Mouse (Mus musculus) limb, embryonic 12.5 days (tissue): ENCODE data around the gene Cux2. TPM values are rescaled to one million over a fixed set of nuclear protein-coding genes. Genes with fewer than 3 reads are reported as not detected.
"Not testable (repeated sequence)": the region's sequence is repeated elsewhere in the genome, so short reads cannot be mapped to it uniquely, and the experiment has no call there.

Source experiments
- ATAC-seq: fragments of 200-750 bp; cut with Nextera tagmentation; 2 replicates; pipeline ENCODE4 v1.8.0; 2017; ENCODE audit warnings: low read depth, moderate TSS enrichment; ENCODE audit not compliant: insufficient number of reproducible peaks, insufficient read depth, low FRiP score, low TSS enrichment
- H3K27ac ChIP-seq: fragments of 300-500 bp; sonication (generic); 2 replicates; pipeline ENCODE4 v1.5.1; 2016; ENCODE audit warnings: mild to moderate bottlenecking, moderate library complexity
- H3K27me3 ChIP-seq: fragments of 300-500 bp; sonication (generic); 2 replicates; pipeline ENCODE4 v1.6.1; 2016; ENCODE audit warnings: mild to moderate bottlenecking, moderate library complexity
- H3K36me3 ChIP-seq: fragments of 300-500 bp; sonication (generic); 2 replicates; pipeline ENCODE4 v1.6.1; 2016; ENCODE audit warnings: mild to moderate bottlenecking, moderate library complexity
- H3K4me1 ChIP-seq: fragments of 300-500 bp; sonication (generic); replicated peaks from 2 replicates; pipeline ENCODE4 v1.6.1; 2016
- H3K4me2 ChIP-seq: fragments of 300-500 bp; sonication (generic); 2 replicates; pipeline ENCODE4 v1.6.1; 2016; ENCODE audit warnings: mild to moderate bottlenecking, moderate library complexity
- H3K4me3 ChIP-seq: fragments of 300-500 bp; sonication (generic); replicated peaks from 2 replicates; pipeline ENCODE4 v1.5.1; 2016; ENCODE audit warnings: mild to moderate bottlenecking
- H3K9ac ChIP-seq: fragments of 300-500 bp; sonication (generic); replicated peaks from 2 replicates; pipeline ENCODE4 v1.6.1; 2016; ENCODE audit warnings: mild to moderate bottlenecking, moderate library complexity
- H3K9me3 ChIP-seq: fragments of 300-500 bp; sonication (generic); 2 replicates; pipeline ENCODE4 v1.6.1; 2016; ENCODE audit warnings: mild to moderate bottlenecking, moderate library complexity
- WGBS: fragments of 180-500 bp; shearing (Covaris S2); methylation state at CpG from one replicate; pipeline ENCODE4 v1.1.7; 2016; 5-methylcytosine and 5-hydroxymethylcytosine counted together
- polyA plus RNA-seq: library from polyadenylated mRNA; unstranded; fragments of >200 nt; fragmentation: Nextera tagmentation; extraction: Ambion mirVana; gene quantifications from 2 replicates; pipeline ENCODE4 v1.2.1, GENCODE M21; 2016

Gene Cux2
- polyA plus RNA-seq, 1 experiment from 2014 or later: 5.0 TPM

GRCm38 (mm10) chr5:121847269-121847668, 202.6 kb downstream of the Cux2 start:
- 78% methylated on average over 3 of the region's 3 CpGs for WGBS
- H3K4me2 ChIP-seq, ATAC-seq, H3K4me3 ChIP-seq, H3K27ac ChIP-seq, H3K9me3 ChIP-seq, H3K9ac ChIP-seq: not testable (repeated sequence)
- H3K36me3 ChIP-seq: peaks cover 13% of the 10 kb centered on the region
- peaks cover 27% of the 10 kb centered on the region for H3K4me1 ChIP-seq
- H3K27me3 ChIP-seq: peaks cover 34% of the 10 kb centered on the region

GRCm38 (mm10) chr5:121846322-121846721, 203.6 kb downstream of the Cux2 start:
- H3K36me3 ChIP-seq: peaks cover 4% of the 10 kb centered on the region
- WGBS: 84% methylated on average over 11 of the region's 11 CpGs
- peaks cover 43% of the 10 kb centered on the region for H3K27me3 ChIP-seq
- no peaks in the 10 kb centered on the region for H3K9me3 ChIP-seq
- H3K9ac ChIP-seq: no peak overlapping the region
- H3K27ac ChIP-seq: no peak overlapping the region
- no peak overlapping the region for H3K4me3 ChIP-seq
- ATAC-seq: no peak
- peaks cover 29% of the 10 kb centered on the region for H3K4me1 ChIP-seq
- H3K4me2 ChIP-seq: no peak overlapping the region

- Histone ChIP-seq H3K9ac (no peak overlapping the region), H3K36me3 (no peaks in the 10 kb centered on the region), H3K27me3 (peaks cover 43% of the 10 kb centered on the region), H3K9me3 (no peaks in the 10 kb centered on the region), H3K4me3 (no peak overlapping the region), H3K4me1 (peaks cover 21% of the 10 kb centered on the region), H3K4me2 (no peak overlapping the region), H3K27ac (no peak overlapping the region)
- 25% methylated on average over 4 of the region's 4 CpGs for WGBS
- no peak for ATAC-seq
Observed at GRCm38 (mm10) chr5:121845361-121845760, 204.5 kb downstream of the Cux2 start.

- no peaks in the 10 kb centered on the region for H3K36me3 ChIP-seq
- H3K27me3 ChIP-seq: peaks cover 57% of the 10 kb centered on the region
- H3K27ac ChIP-seq: no peak overlapping the region
- 16% methylated on average over 17 of the region's 17 CpGs for WGBS
- peak overlapping the region; percentile 64; the same call in 1 of the 2 replicates for H3K9ac ChIP-seq
- peaks cover 19% of the 10 kb centered on the region for H3K4me1 ChIP-seq
- H3K4me2 ChIP-seq: peak overlapping the region; percentile 85
- ATAC-seq: no peak
- H3K4me3 ChIP-seq: peak overlapping the region; percentile 49
- H3K9me3 ChIP-seq: no peaks in the 10 kb centered on the region
Observed at GRCm38 (mm10) chr5:121843138-121843905, 206.6 kb downstream of the Cux2 start.

GRCm38 (mm10) chr5:121842665-121843118, 207.2 kb downstream of the Cux2 start:
- Histone ChIP-seq H3K27me3 (peaks cover 63% of the 10 kb centered on the region), H3K4me3 (peak overlapping the region; percentile 49), H3K36me3 (no peaks in the 10 kb centered on the region), H3K27ac (no peak overlapping the region), H3K9ac (peak overlapping the region; percentile 64), H3K4me2 (peak overlapping the region; percentile 85), H3K4me1 (peaks cover 22% of the 10 kb centered on the region), H3K9me3 (no peaks in the 10 kb centered on the region)
- WGBS: 1% methylated on average over 33 of the region's 33 CpGs
- peak; percentile 44; the same call in 1 of the 2 replicates for ATAC-seq

- no peaks in the 10 kb centered on the region for H3K9me3 ChIP-seq
- peaks cover 28% of the 10 kb centered on the region for H3K4me1 ChIP-seq
- H3K9ac ChIP-seq: no peak overlapping the region
- peak overlapping the region; percentile 85; the same call in 1 of the 2 replicates for H3K4me2 ChIP-seq
- H3K4me3 ChIP-seq: no peak overlapping the region
- ATAC-seq: no peak
- peaks cover 70% of the 10 kb centered on the region for H3K27me3 ChIP-seq
- WGBS: 44% methylated on average over 10 of the region's 10 CpGs
- no peaks in the 10 kb centered on the region for H3K36me3 ChIP-seq
- H3K27ac ChIP-seq: no peak overlapping the region
Observed at GRCm38 (mm10) chr5:121841973-121842372, 207.9 kb downstream of the Cux2 start.

GRCm38 (mm10) chr5:121841516-121841915, 208.4 kb downstream of the Cux2 start:
- Histone ChIP-seq H3K9ac (no peak overlapping the region), H3K4me1 (peaks cover 28% of the 10 kb centered on the region), H3K4me3 (no peak overlapping the region), H3K27me3 (peaks cover 71% of the 10 kb centered on the region), H3K4me2 (no peak overlapping the region), H3K27ac (no peak overlapping the region), H3K9me3 (no peaks in the 10 kb centered on the region), H3K36me3 (no peaks in the 10 kb centered on the region)
- ATAC-seq: no peak
- WGBS: 92% methylated on average over 9 of the region's 9 CpGs

- Histone ChIP-seq H3K4me2 (peak overlapping the region; percentile 95), H3K4me3 (peak overlapping the region; percentile 75), H3K4me1 (peaks cover 46% of the 10 kb centered on the region), H3K9me3 (no peaks in the 10 kb centered on the region), H3K27ac (no peak overlapping the region), H3K9ac (peak overlapping the region; percentile 56; the same call in 1 of the 2 replicates), H3K36me3 (no peaks in the 10 kb centered on the region), H3K27me3 (peaks cover 53% of the 10 kb centered on the region)
- ATAC-seq: no peak
- 16% methylated on average over 7 of the region's 7 CpGs for WGBS
Observed at GRCm38 (mm10) chr5:121839128-121839473, 210.8 kb downstream of the Cux2 start.

- Histone ChIP-seq H3K4me2 (peak overlapping the region; percentile 95), H3K9ac (peak overlapping the region; percentile 56), H3K4me3 (peak overlapping the region; percentile 75), H3K27me3 (peaks cover 47% of the 10 kb centered on the region), H3K4me1 (peaks cover 52% of the 10 kb centered on the region), H3K36me3 (no peaks in the 10 kb centered on the region), H3K27ac (no peak overlapping the region), H3K9me3 (no peaks in the 10 kb centered on the region)
- ATAC-seq: no peak
- WGBS: 1% methylated on average over 46 of the region's 46 CpGs
Observed at GRCm38 (mm10) chr5:121838341-121839127, 211.4 kb downstream of the Cux2 start.

- Histone ChIP-seq H3K4me2 (peak within 1 kb of the TSS; percentile 95), H3K4me1 (peaks cover 60% of the 10 kb centered on the region), H3K9me3 (no peaks in the 10 kb centered on the region), H3K27me3 (peaks cover 40% of the 10 kb centered on the region), H3K36me3 (no peaks in the 10 kb centered on the region), H3K9ac (peak within 1 kb of the TSS; percentile 73), H3K27ac (peak within 1 kb of the TSS; percentile 64), H3K4me3 (peak within 1 kb of the TSS; percentile 75)
- under 1% methylated on average over 35 of the region's 35 CpGs for WGBS
- peak; percentile 11 for ATAC-seq
Observed at GRCm38 (mm10) chr5:121837441-121838340, 212.2 kb downstream of the Cux2 start, which contains the start of gene Sh2b3. TSS of gene Sh2b3 (minus strand) at chr5:121837646.
